Comparison of ENCODE assay signal across 8 mouse cellular contexts in genomic region chr7:127776426-127776825, GRCm38 (mm10). TPM values are rescaled to one million over a fixed set of nuclear protein-coding genes. Genes with fewer than 3 reads are reported as not detected.
DNase-seq lines count a peak whose midpoint lies in the region; ATAC-seq lines count a peak whose summit lies in the region.

Gene Setd1a, plus strand, starts transcription at chr7:127776670.

- no peaks in the 10 kb centered on the region for H3K9me3 ChIP-seq in hindbrain, embryonic 15.5 days

- ATAC-seq in hindbrain, embryonic 15.5 days (ENCODE audit: low FRiP score, low read depth): peak; percentile 74

- no peaks in the 10 kb centered on the region for H3K27me3 ChIP-seq in hindbrain, embryonic 15.5 days

- WGBS in hindbrain, embryonic 15.5 days: under 1% methylated on average over 23 of the region's 23 CpGs

- peak within 1 kb of the TSS; percentile 91 for H3K9ac ChIP-seq in hindbrain, embryonic 15.5 days

- peak within 1 kb of the TSS; percentile 92 for H3K4me3 ChIP-seq in hindbrain, embryonic 15.5 days

- peak within 1 kb of the TSS; percentile 69 for H3K4me2 ChIP-seq in hindbrain, embryonic 15.5 days

- DNase-seq in T-cell, adult 2 months (ENCODE audit: low spot score): peak; percentile 71
- DNase-seq in cerebellum, postnatal 36 days: peak; percentile 89 to 90
- DNase-seq in frontal cortex, postnatal 36 days (ENCODE audit: low spot score in 2 of 2): peak; percentile 85 to 92
- peak; percentile 86 for DNase-seq in left cerebral cortex, adult 11 months (ENCODE audit: low spot score)
- peak; percentile 89 to 92 for DNase-seq in lung, postnatal 4 days
- peak; percentile 90 for DNase-seq in right cerebral cortex, adult 18-20 months
- peak; percentile 64 for DNase-seq in urinary bladder, adult 2 months (ENCODE audit: low spot score)

- H3K27ac ChIP-seq in hindbrain, embryonic 15.5 days (replicated peaks): peak within 1 kb of the TSS; percentile 96

- peaks cover 29% of the 10 kb centered on the region for H3K36me3 ChIP-seq in hindbrain, embryonic 15.5 days

- H3K4me1 ChIP-seq in hindbrain, embryonic 15.5 days (replicated peaks): peaks cover 22% of the 10 kb centered on the region

RNA-seq across cellular contexts. Expression of gene Setd1a, which starts in this region (rescaled TPM):
- 20.0 and 20.1 TPM in 2 replicates for polyA plus RNA-seq in hindbrain, embryonic 15.5 days (2015; fragmentation: Nextera tagmentation; extraction: Ambion mirVana)
- polyA plus RNA-seq in urinary bladder, adult 2 months (2012; rRNA removed): 4.8 and 13.9 TPM in 2 replicates

Comparison
In these comparisons a context has a peak if more than half of its experiments do, and no peak if none do; other contexts are left out.
1. Peak in every context shown above with its lines: DNase-seq, ATAC-seq, H3K4me3 ChIP-seq and H3K27ac ChIP-seq.